Comparison of ENCODE assay signal across 13 mouse cellular contexts in genomic region chr5:131711474-131712129, GRCm38 (mm10).
A peak's percentile ranks its signal among the peaks of the same experiment; 100 is the strongest.
DNase-seq lines count a peak whose midpoint lies in the region; ATAC-seq lines count a peak whose summit lies in the region.
"Had no signal": no experiment of that assay in that cellular context is flagged by ENCODE, and none has a peak within 500 bp of the region (broad histone marks: within the 10 kb centered on the region; RNA-seq: fewer than 3 reads in every experiment).

No protein-coding gene starts in this region.

- H3K27ac ChIP-seq in hindbrain, embryonic 10.5 days, result peak overlapping the region; percentile 29; the same call in 1 of the 2 replicates
- H3K27ac ChIP-seq in hindbrain, embryonic 13.5 days, result no peak overlapping the region
- peak overlapping the region; percentile 46; the same call in 1 of the 2 replicates for H3K27ac ChIP-seq in neural tube, embryonic 15.5 days (replicated peaks)
- H3K27ac ChIP-seq in limb, embryonic 11.5 days (replicated peaks; ENCODE audit: low read depth, low read length), result no peak overlapping the region
- H3K27ac ChIP-seq: heart, adult 2 months had no signal

- ATAC-seq in hindbrain, embryonic 13.5 days (ENCODE audit: low FRiP score), result no peak
- ATAC-seq in neural tube, embryonic 15.5 days (ENCODE audit: low FRiP score), result no peak
- no peak for ATAC-seq in limb, embryonic 11.5 days (ENCODE audit: insufficient number of reproducible peaks, low FRiP score, low TSS enrichment, low read depth)
- ATAC-seq: CD4-positive, CD25-positive, alpha-beta regulatory T cell, adult 4 months; intestine, postnatal 0 days had no signal

- 0 out of 2 replicates have a peak, but pooled peaks cover 4% of the 10 kb centered on the region for H3K27me3 ChIP-seq in hindbrain, embryonic 10.5 days (ENCODE audit: insufficient read depth, poor library complexity, severe bottlenecking)
- no peaks in the 10 kb centered on the region for H3K27me3 ChIP-seq in hindbrain, embryonic 13.5 days
- no peaks in the 10 kb centered on the region for H3K27me3 ChIP-seq in neural tube, embryonic 15.5 days (replicated peaks)
- H3K27me3 ChIP-seq in limb, embryonic 11.5 days (ENCODE audit: control insufficient read depth, insufficient read depth, low read length), result no peaks in the 10 kb centered on the region

- H3K36me3 ChIP-seq in hindbrain, embryonic 10.5 days, result peaks cover 13% of the 10 kb centered on the region
- peaks cover 9% of the 10 kb centered on the region for H3K36me3 ChIP-seq in hindbrain, embryonic 13.5 days
- no peaks in the 10 kb centered on the region for H3K36me3 ChIP-seq in neural tube, embryonic 15.5 days
- no peaks in the 10 kb centered on the region for H3K36me3 ChIP-seq in limb, embryonic 11.5 days (ENCODE audit: control insufficient read depth, insufficient read depth, low read length)

- 0 out of 2 replicates have a peak, but pooled peaks cover 5% of the 10 kb centered on the region for H3K9me3 ChIP-seq in hindbrain, embryonic 10.5 days
- peaks cover 5% of the 10 kb centered on the region; the same call in 1 of the 2 replicates for H3K9me3 ChIP-seq in hindbrain, embryonic 13.5 days
- no peaks in the 10 kb centered on the region for H3K9me3 ChIP-seq in neural tube, embryonic 15.5 days (replicated peaks)
- H3K9me3 ChIP-seq in limb, embryonic 11.5 days (ENCODE audit: control insufficient read depth, low read length), result 0 out of 2 replicates have a peak, but pooled peaks cover 2% of the 10 kb centered on the region

- intact Hi-C loops in left cerebral cortex, postnatal 14 days (cut with DNase I), result loop anchor here (10.0 kb wide), 1 partner anchor 73 kb away; no protein-coding TSS in a partner anchor

- no peak overlapping the region for H3K9ac ChIP-seq in hindbrain, embryonic 13.5 days
- no peak overlapping the region for H3K9ac ChIP-seq in neural tube, embryonic 15.5 days (replicated peaks)
- no peak overlapping the region for H3K9ac ChIP-seq in limb, embryonic 11.5 days (ENCODE audit: low read length)

- no peak overlapping the region for H3K4me3 ChIP-seq in hindbrain, embryonic 10.5 days
- no peak overlapping the region for H3K4me3 ChIP-seq in hindbrain, embryonic 13.5 days
- no peak overlapping the region for H3K4me3 ChIP-seq in neural tube, embryonic 15.5 days (replicated peaks)
- H3K4me3 ChIP-seq in limb, embryonic 11.5 days (ENCODE audit: low read depth, low read length), result no peak overlapping the region
- H3K4me3 ChIP-seq: heart, adult 2 months had no signal

- peaks cover 4% of the 10 kb centered on the region; the same call in 1 of the 2 replicates for H3K4me1 ChIP-seq in hindbrain, embryonic 10.5 days (replicated peaks)
- peaks cover 29% of the 10 kb centered on the region for H3K4me1 ChIP-seq in hindbrain, embryonic 13.5 days (replicated peaks)
- H3K4me1 ChIP-seq in neural tube, embryonic 15.5 days, result peaks cover 28% of the 10 kb centered on the region
- H3K4me1 ChIP-seq in limb, embryonic 11.5 days (ENCODE audit: control insufficient read depth, insufficient read depth, low read length), result no peaks in the 10 kb centered on the region; the same call in 1 of the 2 replicates

- no peak overlapping the region for H3K4me2 ChIP-seq in hindbrain, embryonic 13.5 days
- H3K4me2 ChIP-seq in neural tube, embryonic 15.5 days, result no peak overlapping the region
- H3K4me2 ChIP-seq in limb, embryonic 11.5 days (ENCODE audit: low read depth, severe bottlenecking), result no peak overlapping the region
- H3K4me2 ChIP-seq: liver, embryonic 11.5 days had no signal

- DNase-seq in hindbrain, embryonic 10.5 days (ENCODE audit: low spot score), result no peak
- DNase-seq in neural tube, embryonic 10.5 days (ENCODE audit: extremely low spot score, low spot score), result no peak
- DNase-seq in limb, embryonic 11.5 days (ENCODE audit: low spot score), result peak; percentile 68
- no peak for DNase-seq in right cerebral cortex, adult 2 months (ENCODE audit: low spot score in 2 of 2)
- no peak for DNase-seq in left cerebral cortex, postnatal 14 days (ENCODE audit: low spot score in 2 of 2)
- DNase-seq: heart, adult 2 months; right cerebral cortex, postnatal 14 days; thymus, postnatal 14 days had no signal

- 67% methylated on average over 5 of the region's 5 CpGs for WGBS in hindbrain, embryonic 10.5 days
- WGBS in hindbrain, embryonic 13.5 days, result 61% methylated on average over 5 of the region's 5 CpGs
- 42% methylated on average over 5 of the region's 5 CpGs for WGBS in neural tube, embryonic 15.5 days
- WGBS in limb, embryonic 11.5 days, result 35% methylated on average over 5 of the region's 5 CpGs

Comparison
In these comparisons a context has a peak if more than half of its experiments do, and no peak if none do; other contexts are left out.
1. H3K27ac ChIP-seq: peak in hindbrain, embryonic 10.5 days (single experiment) and neural tube, embryonic 15.5 days (single experiment); none in hindbrain, embryonic 13.5 days (single experiment) and limb, embryonic 11.5 days (single experiment).